Mouse (Mus musculus): ENCODE results near the gene Klk11.

Klk11 gene

DNA sequence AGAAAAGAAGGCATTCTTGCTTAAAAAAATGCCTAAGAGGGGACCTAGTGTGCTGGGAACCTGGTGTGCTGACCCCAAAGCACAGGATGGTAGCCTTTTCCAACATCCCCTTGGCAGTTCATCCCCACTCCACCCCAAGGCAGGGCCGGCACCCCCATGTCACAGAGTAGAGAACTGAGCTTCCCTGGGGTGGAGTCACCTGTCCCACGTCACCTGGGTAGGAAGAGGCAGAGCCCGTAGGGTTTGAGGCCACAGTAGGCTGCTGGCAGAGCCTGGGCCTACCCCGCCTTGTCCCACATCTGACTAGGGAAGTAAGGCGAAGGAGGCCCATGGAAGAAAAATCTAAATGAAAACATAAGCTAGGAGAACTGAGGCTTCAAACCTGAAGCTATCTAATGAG lies at the start of gene Klk11:
Gene Klk11, plus strand, starts transcription at position 241 of the 400 bp plus-strand sequence.
- in situ Hi-C loops (cut with MboI; ENCODE audit: low pct_unique_long_range_greater_than_20kb in 1 of 2, low sequenced_read_pairs in 2 of 2, unreplicated experiment in 1 of 2) = no loop called here

DNA sequence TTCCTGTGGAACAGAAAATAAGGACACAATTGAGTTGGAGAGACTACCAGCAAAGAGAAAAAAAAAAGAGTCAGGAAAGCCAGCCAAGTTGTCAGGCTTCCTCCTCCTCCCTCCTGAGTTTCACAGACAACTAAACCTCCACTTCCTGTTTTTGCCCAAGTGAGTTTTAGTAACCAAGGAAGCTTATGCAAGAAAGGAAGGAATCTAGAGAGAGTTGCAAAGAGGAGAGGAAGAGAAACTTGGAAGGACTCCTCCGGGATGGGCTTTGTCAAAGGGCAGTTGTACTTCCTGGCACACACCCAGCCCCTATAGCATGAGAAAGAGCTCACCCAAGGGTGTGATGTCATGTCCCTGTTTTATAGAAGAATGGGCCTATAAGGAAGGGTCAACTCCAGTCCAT lies 26.6 kb upstream of the Klk11 start:
- in situ Hi-C loops (cut with MboI; ENCODE audit: low pct_unique_long_range_greater_than_20kb in 1 of 2, low sequenced_read_pairs in 2 of 2, unreplicated experiment in 1 of 2) = no loop called here

- in situ Hi-C loops (cut with MboI; ENCODE audit: low pct_unique_long_range_greater_than_20kb in 1 of 2, low sequenced_read_pairs in 2 of 2, unreplicated experiment in 1 of 2) = no loop called here
Measured at GRCm38 (mm10) chr7:43752806-43753205, 21.6 kb upstream of the Klk11 start.

DNA sequence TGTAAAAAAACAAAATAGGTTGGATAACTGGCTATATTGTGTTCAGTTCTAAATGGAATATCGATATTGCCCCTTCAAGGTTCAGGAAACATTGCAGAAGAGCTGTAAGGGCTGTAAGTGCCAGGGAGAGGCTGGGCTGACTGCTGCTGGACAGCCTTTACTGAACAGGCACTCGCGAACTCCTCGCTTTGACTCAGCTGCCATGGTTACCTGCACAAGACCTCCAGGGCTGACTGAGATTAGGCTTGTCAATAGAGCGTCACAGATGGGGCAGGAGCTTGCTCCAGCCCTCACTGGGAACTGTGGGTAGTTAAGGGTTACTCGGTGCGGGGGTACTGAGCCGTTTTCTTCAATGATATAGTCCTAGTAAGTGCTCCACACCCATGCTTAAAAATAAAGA lies 7.9 kb upstream of the Klk11 start:
- in situ Hi-C loops (cut with MboI; ENCODE audit: low pct_unique_long_range_greater_than_20kb in 1 of 2, low sequenced_read_pairs in 2 of 2, unreplicated experiment in 1 of 2) = no loop called here

GRCm38 (mm10) chr7:43768597-43768996 lies 5.8 kb upstream of the Klk11 start, which contains the start of gene Klk12:
Gene Klk12, plus strand, starts transcription at chr7:43768897.
- in situ Hi-C loops (cut with MboI; ENCODE audit: low pct_unique_long_range_greater_than_20kb in 1 of 2, low sequenced_read_pairs in 2 of 2, unreplicated experiment in 1 of 2) = no loop called here

DNA sequence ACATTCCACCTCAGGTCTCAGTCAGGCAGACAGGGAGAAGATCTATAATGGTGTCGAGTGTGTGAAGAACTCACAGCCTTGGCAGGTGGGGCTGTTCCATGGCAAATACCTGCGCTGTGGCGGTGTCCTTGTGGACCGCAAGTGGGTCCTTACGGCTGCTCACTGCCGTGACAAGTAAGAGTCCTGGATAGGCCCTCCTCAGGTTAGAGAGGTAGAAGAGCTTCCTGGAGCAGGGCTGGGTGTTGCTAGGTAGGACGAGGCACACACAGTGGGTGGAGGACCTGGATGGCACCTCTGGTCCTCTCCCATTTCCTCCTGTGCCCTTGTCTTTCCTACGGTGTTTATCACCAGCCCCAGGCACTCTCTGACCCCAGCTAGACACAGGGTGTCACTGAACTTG lies 4.8 kb upstream of the Klk11 start:
- in situ Hi-C loops (cut with MboI; ENCODE audit: low pct_unique_long_range_greater_than_20kb in 1 of 2, low sequenced_read_pairs in 2 of 2, unreplicated experiment in 1 of 2) = no loop called here

GRCm38 (mm10) chr7:43770701-43771100 lies 3.7 kb upstream of the Klk11 start:
- in situ Hi-C loops (cut with MboI; ENCODE audit: low pct_unique_long_range_greater_than_20kb in 1 of 2, low sequenced_read_pairs in 2 of 2, unreplicated experiment in 1 of 2) = no loop called here

GRCm38 (mm10) chr7:43771916-43772315 lies 2.5 kb upstream of the Klk11 start:
- in situ Hi-C loops (cut with MboI; ENCODE audit: low pct_unique_long_range_greater_than_20kb in 1 of 2, low sequenced_read_pairs in 2 of 2, unreplicated experiment in 1 of 2) = no loop called here

DNA sequence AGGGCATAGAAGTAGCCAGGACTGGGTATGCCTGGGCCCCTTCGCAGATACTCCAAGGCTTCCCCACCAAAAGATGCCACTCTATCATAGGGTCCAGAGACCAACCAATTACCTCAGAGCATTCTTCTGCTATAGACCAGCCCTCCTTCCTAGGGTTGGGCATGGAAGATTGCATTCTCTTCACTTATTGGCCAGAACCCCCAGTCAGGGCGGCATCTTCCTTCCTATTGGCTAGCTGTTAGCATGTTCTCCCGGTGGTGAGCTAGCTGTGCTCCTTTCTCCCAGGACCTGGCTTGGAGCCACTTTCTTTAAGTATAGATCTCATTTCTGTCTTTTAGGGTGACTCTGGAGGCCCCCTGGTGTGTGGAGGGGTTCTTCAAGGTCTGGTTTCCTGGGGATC lies 1.5 kb upstream of the Klk11 start:
- in situ Hi-C loops (cut with MboI; ENCODE audit: low pct_unique_long_range_greater_than_20kb in 1 of 2, low sequenced_read_pairs in 2 of 2, unreplicated experiment in 1 of 2) = no loop called here

DNA sequence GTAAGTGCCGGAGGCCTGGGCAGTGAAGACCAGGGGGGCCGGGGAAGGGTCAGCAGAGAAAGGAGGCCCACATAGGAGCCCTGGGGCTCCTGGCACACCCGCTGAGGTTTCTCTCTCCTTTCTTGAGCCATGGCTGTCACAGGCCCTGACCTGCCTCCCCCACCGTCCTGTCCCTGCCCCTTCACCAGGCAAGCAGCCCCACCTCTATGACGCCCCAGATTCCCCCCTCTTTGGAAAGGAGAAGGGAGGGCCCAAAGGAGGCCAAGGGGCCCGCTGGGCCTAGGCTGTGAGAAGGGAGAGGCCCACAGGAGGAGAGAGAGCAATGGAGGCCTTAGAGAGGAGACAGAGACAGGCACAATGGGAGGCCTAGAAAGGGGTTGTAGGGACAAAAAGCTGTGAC lies 398 bp downstream of the Klk11 start:
- in situ Hi-C loops (cut with MboI; ENCODE audit: low pct_unique_long_range_greater_than_20kb in 1 of 2, low sequenced_read_pairs in 2 of 2, unreplicated experiment in 1 of 2) = no loop called here

- in situ Hi-C loops (cut with MboI; ENCODE audit: low pct_unique_long_range_greater_than_20kb in 1 of 2, low sequenced_read_pairs in 2 of 2, unreplicated experiment in 1 of 2) = no loop called here
Measured at GRCm38 (mm10) chr7:43775311-43776057, 1.1 kb downstream of the Klk11 start.

- in situ Hi-C loops (cut with MboI; ENCODE audit: low pct_unique_long_range_greater_than_20kb in 1 of 2, low sequenced_read_pairs in 2 of 2, unreplicated experiment in 1 of 2) = no loop called here
Measured at GRCm38 (mm10) chr7:43776506-43776905, 2.1 kb downstream of the Klk11 start.

GRCm38 (mm10) chr7:43777423-43777822 lies 3.0 kb downstream of the Klk11 start:
- in situ Hi-C loops (cut with MboI; ENCODE audit: low pct_unique_long_range_greater_than_20kb in 1 of 2, low sequenced_read_pairs in 2 of 2, unreplicated experiment in 1 of 2) = no loop called here

- in situ Hi-C loops (cut with MboI; ENCODE audit: low pct_unique_long_range_greater_than_20kb in 1 of 2, low sequenced_read_pairs in 2 of 2, unreplicated experiment in 1 of 2) = no loop called here
Measured at GRCm38 (mm10) chr7:43778176-43778970, 4.0 kb downstream of the Klk11 start.

- in situ Hi-C loops (cut with MboI; ENCODE audit: low pct_unique_long_range_greater_than_20kb in 1 of 2, low sequenced_read_pairs in 2 of 2, unreplicated experiment in 1 of 2) = loop anchor here in 1 of 2 experiments (5.0 kb wide), 1 partner anchor 98 kb away; no protein-coding TSS in a partner anchor
Measured at GRCm38 (mm10) chr7:43780241-43780640, 5.8 kb downstream of the Klk11 start.

DNA sequence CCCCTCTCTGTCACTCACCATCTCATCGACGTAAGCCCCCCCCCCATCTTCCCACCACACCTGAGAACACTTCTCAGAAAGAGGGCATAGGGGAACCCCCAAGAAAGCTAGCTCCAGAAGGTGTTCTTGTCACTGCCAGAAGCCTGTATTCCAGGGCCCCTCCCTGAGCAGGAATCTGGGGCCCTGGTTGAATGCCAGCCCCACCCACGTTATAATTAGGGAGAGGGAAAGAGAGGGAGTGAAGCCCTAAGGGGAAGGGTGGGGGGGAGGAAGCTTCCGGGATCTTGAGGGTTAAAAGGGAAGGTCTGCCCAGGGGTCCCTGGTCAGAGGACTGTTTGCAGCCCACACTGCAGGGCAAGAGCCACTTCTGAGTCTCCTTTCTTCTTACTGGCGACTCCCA lies 6.3 kb downstream of the Klk11 start, which contains the start of gene Klk10:
Gene Klk10, plus strand, starts transcription at position 290 of the 400 bp plus-strand sequence.
- in situ Hi-C loops (cut with MboI; ENCODE audit: low pct_unique_long_range_greater_than_20kb in 1 of 2, low sequenced_read_pairs in 2 of 2, unreplicated experiment in 1 of 2) = loop anchor here in 1 of 2 experiments (5.0 kb wide), 1 partner anchor 98 kb away; no protein-coding TSS in a partner anchor

DNA sequence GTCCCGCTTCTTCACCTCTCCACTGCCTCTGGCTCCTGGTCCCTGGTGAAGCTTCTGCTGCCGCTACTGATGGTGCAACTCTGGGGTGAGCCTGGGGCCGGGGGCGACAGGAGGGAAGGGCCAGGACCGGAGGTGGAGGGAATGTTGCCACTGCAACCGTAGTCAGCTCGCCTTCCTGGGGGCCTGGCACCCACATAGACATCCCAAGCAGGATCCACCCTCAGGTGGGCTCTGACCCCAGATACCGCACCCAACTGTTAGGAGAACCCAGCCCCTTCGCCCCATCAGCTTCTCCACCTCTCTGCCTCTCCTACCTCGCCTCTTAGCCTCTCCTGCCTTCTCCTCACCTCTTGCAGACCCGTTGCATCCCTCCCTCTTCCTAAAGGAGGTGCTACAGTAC lies 7.1 kb downstream of the Klk11 start:
- in situ Hi-C loops (cut with MboI; ENCODE audit: low pct_unique_long_range_greater_than_20kb in 1 of 2, low sequenced_read_pairs in 2 of 2, unreplicated experiment in 1 of 2) = loop anchor here in 1 of 2 experiments (5.0 kb wide), 1 partner anchor 99 kb away; no protein-coding TSS in a partner anchor

- in situ Hi-C loops (cut with MboI; ENCODE audit: low pct_unique_long_range_greater_than_20kb in 1 of 2, low sequenced_read_pairs in 2 of 2, unreplicated experiment in 1 of 2) = loop anchor here in 1 of 2 experiments (5.0 kb wide), 1 partner anchor 100 kb away; no protein-coding TSS in a partner anchor
Measured at GRCm38 (mm10) chr7:43782275-43783265, 8.2 kb downstream of the Klk11 start.
